Mouse (Mus musculus): ENCODE measurements around the gene Casz1.
A peak's percentile ranks its signal among the peaks of the same experiment; 100 is the strongest.

The Casz1 gene

GRCm38 (mm10) chr4:148876867-148877266 lies 72.6 kb downstream of the Casz1 start:
- DNase-seq (ENCODE audit: low spot score in 2 of 2) = no peak

DNA sequence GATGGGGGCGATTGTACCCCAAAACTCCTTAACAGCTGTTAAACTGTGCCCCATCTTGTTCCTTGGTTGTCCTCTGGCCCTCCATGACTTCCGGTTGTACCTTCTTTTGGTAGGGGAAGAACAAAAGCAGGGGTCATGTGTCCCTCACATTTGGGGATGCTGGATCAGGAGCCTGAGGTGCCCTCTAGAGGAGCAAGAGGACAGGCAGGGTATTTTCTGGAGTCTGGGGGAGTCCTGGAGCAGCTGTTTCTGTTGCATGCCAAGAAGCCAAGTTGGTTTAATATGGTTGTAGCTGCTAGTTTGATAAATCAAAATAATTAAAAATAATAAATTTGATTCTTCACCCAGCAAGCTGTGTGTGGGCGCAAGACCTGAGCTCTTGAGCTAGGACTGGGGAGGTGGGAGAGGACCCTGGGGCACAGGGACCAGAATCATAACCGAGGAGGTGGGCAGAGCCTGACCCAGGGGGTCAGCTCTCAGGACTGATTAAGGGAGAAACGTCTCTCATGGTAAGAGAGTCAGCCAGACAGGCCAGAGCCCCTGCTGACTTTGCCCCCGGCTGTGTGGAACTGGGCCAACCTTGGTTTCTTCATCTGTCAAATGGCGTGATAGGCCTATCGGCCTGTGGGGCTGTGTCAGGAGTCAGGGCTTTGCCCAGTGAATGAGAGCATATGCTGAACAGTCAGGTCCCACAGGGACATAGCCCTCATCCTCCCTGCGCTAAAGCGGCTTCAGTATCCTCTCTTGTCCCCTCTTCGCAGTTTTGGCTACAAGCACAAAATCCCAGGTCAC lies 74.2 kb downstream of the Casz1 start:
- DNase-seq (ENCODE audit: low spot score in 2 of 2) = no peak

GRCm38 (mm10) chr4:148878984-148879610 lies 74.9 kb downstream of the Casz1 start:
- no peak for DNase-seq (ENCODE audit: low spot score in 2 of 2)

DNA sequence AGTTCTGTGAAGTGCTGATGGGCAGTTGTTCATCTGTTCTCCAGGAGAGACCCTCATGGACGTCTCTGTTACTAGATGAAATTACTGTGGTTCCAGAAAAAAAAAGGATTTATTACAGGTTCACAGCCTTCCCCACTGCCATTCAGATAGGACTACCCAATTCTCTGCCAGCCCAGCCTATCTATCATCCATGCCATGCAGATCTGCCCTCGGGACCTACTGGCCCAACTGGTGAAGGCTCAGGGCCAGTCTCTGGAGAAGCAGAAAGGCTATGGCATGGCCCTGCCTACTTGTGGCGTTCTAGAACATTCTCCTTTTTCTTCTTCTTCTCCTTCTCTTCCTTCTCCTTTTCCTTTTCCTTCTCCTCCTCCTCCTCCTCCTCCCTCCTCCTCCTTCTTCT lies 75.4 kb downstream of the Casz1 start:
- DNase-seq (ENCODE audit: low spot score in 2 of 2) = no peak

DNA sequence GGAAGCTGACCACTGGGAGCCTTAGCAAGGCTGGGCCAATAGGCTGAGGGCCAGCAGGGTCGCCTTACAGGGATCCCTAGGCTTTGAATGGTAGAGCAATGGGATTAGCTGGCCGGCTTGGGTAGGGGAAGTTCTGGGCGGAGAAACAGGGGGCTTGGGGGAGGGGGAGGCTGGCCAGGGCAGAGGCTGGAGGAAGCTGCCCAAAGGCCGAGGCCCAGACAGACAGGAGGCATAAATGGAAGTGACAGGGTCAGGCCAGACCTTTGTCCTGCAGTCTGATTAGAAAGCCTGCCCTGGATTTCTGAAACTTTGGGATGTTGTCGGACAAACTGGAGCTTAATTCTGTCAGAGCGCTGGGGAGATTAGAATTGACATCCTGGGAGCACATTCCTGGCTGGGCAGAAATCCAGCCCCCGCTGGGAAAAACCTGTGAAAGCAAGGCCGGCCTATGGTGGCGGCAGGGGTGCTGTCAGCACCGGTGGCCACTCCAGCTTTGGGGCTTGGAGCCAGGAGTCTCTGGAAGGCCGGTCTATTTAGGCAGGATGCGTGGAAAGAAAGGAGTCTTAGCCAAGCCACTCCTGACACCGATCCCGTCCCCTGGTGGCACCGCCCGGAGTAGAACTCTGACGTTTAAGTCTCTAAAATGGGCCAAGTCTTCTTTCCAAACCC lies 76.9 kb downstream of the Casz1 start:
- DNase-seq (ENCODE audit: low spot score in 2 of 2) = no peak

- DNase-seq (ENCODE audit: low spot score in 2 of 2) = no peak
Measured at GRCm38 (mm10) chr4:148881838-148882237, 77.6 kb downstream of the Casz1 start.

DNA sequence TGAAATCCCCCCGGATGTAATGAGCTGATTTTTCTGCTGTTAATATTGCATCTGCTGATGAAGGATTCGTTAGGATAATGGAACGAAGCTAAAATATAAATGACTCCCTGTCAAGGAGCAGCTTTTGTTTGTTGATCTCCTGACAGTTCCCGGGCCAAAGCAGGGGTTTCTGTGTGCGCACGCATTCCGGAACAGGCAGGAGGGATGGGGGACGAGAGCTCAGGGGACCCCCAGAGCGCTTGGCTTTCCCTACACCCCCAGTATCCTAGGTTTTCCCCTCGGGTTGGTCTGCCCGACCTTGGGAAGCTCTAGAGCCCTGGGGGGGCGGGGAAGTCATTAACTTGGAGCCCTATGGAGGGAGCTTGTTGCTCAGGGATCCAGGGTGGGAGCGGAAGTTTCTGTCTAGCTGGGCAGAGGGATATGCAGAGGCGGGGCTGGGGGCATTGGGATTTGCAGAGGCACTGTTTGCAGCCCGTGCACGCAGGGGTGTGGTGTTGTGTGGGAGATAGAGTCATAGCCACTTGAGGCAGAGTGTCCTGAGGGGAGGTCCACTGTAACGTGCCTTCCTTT lies 78.2 kb downstream of the Casz1 start:
- no peak for DNase-seq (ENCODE audit: low spot score in 2 of 2)

DNA sequence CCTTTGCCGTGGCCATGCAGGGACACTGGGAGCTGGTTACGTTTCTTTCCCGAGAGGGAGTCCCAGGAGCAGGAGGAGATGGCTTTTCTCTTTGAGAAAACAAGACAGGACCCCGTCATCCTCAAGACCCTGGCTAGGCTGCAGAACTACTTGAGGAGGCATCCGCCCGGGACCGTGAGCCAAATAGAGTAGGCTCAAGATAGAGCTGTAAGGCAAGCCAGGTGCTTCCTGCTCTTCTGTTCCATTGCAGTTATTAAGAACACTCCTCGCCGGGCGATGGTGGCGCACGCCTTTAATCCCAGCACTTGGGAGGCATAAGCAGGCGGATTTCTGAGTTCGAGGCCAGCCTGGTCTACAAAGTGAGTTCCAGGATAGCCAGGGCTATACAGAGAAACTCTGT lies 80.4 kb downstream of the Casz1 start:
- DNase-seq (ENCODE audit: low spot score in 2 of 2) = no peak

DNA sequence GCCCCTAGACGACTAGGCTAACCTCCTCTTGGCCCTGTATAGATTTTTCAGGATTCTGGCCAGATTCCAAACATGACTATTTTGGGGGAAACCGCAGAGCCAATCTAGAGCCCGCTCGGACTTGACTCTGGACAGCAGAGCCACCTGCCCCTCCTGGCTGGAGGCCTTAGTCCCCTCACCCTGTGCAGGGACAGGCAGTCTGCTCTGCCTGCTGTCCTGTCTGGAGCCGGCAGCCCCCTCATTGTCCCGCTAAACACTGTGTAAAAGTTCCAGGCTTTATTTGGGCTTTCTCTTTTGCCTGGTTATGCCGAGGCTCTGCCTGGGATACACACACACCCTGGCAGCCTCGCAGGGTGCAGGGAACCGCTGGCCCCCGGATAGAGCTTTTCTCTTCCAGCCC lies 81.2 kb downstream of the Casz1 start:
- no peak for DNase-seq (ENCODE audit: low spot score in 2 of 2)

DNA sequence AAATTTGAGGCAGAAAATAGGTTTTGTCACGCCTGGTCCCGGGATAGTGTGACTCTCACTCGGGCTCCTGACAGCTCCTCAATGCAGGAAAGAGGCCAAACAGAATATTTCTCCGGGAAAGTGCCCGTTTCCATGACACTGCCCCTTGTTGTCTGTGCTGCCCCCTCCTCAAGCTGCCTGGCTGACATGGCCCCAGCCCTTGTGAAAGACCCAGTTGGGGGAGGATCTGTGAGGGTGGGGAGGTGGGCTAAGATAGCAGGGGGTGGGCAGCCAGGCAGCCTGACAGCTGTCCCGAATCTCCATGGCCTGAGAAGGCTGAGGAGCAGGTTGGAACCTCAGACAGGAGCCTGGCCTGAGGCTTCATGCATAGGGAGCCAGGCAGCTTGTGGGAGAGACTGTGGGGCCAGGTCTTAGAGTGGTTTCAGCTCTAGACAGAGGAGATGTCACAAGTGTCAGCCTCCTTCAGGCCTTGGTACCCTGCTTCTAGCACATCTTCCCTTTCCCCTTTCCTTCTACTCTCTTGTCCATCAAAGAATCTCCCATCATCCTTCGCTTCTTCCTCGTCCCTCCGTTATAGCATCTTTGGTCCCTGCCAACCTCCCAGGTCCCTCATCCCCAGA lies 81.8 kb downstream of the Casz1 start:
- DNase-seq (ENCODE audit: low spot score in 2 of 2) = no peak

- no peak for DNase-seq (ENCODE audit: low spot score in 2 of 2)
Measured at GRCm38 (mm10) chr4:148888229-148888628, 84.0 kb downstream of the Casz1 start.

- DNase-seq (ENCODE audit: low spot score in 2 of 2) = no peak
Measured at GRCm38 (mm10) chr4:148889011-148889410, 84.8 kb downstream of the Casz1 start.

- no peak for DNase-seq (ENCODE audit: low spot score in 2 of 2)
Measured at GRCm38 (mm10) chr4:148890442-148890841, 86.2 kb downstream of the Casz1 start.

- DNase-seq (ENCODE audit: low spot score in 2 of 2) = no peak
Measured at GRCm38 (mm10) chr4:148890892-148891838, 86.9 kb downstream of the Casz1 start.

DNA sequence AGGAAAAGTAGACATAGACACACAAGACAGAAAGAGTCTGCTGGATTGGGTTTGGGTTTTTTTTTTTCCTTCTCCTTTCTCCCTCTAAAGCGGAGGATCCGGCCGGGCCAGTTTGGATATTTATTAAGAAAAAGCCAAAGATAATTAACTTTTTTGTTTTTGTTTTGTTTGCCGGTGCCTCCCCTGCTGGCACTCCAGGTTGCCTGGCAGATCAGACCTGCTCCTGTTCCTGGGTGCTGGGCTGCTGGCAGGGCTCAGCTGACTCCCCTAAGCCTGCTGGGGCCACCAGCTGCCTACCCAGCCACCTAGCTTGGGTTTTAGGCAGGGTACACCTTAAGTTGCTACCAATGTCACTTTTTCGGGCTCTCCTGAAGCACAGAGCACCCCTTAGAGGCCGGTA lies 91.9 kb downstream of the Casz1 start:
- DNase-seq (ENCODE audit: low spot score in 2 of 2) = no peak

GRCm38 (mm10) chr4:148899927-148900294 lies 95.7 kb downstream of the Casz1 start:
- no peak for DNase-seq (ENCODE audit: low spot score in 2 of 2)

- peak in 1 of 2 experiments; percentile 23 for DNase-seq (ENCODE audit: low spot score in 2 of 2)
Measured at GRCm38 (mm10) chr4:148900295-148901211, 96.3 kb downstream of the Casz1 start.

DNA sequence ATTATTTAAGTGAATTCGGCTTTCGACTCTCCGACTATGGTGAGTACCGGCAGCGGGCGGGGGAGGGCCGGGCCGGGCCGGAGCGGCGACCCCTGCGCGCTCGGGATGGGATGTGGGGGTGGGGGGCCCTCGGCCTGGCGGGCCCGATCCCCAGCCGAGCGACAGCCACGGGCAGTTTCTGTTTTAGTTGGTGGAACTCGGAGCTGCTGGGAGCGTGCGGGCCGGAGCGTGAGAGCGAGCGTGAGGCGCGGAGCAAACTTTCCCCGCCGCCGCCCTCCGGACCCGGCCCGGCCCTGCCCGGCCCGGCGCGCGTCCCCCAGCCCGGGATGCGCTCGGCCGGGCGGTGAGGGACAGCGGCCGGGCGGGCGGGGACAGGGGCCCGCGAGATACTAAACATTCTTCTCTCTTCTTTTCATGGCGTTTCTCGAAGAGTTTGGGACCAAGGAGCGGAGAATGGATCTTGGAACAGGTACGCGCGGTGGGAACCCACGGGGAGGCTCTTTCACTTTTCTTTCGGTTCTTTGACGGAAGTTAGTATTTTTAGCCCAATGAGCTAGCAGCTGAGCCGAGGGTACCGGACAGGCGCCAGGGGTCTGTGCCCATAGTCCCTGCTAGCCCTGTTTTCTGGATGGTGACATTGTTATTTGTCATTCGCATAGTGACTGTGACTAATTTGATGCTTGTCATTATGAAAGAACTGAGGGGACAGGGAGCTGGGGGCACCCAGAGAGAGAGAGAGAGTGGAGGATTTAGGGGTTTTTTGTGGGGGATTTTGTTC lies 97.2 kb downstream of the Casz1 start:
- DNase-seq (ENCODE audit: low spot score in 2 of 2) = no peak
